Mouse (Mus musculus) left cerebral cortex, adult 9 months (tissue): ENCODE data around the gene Pcp4l1.
A peak's percentile ranks its signal among the peaks of the same experiment; 100 is the strongest.

Experiments used
- DNase-seq, 2 experiments: peaks; one replicate each; pipeline ENCODE4 v3.0.0; 2022; ENCODE audit warnings: low spot score in 2 of 2

Gene Pcp4l1

GRCm38 (mm10) chr1:171221281-171222193 lies 25.5 kb upstream of the Pcp4l1 start:
- peak in 1 of 2 experiments; percentile 14 for DNase-seq

GRCm38 (mm10) chr1:171220871-171221270 lies 24.8 kb upstream of the Pcp4l1 start:
- peak; percentile 65 to 90 for DNase-seq

- no peak for DNase-seq
Observed at GRCm38 (mm10) chr1:171216241-171216955, 20.3 kb upstream of the Pcp4l1 start.

- no peak for DNase-seq
Observed at GRCm38 (mm10) chr1:171213801-171214496, 17.9 kb upstream of the Pcp4l1 start, which contains the start of gene Nr1i3. Nr1i3 (plus strand) TSS chr1:171213970.

GRCm38 (mm10) chr1:171212854-171213253 lies 16.8 kb upstream of the Pcp4l1 start:
- no peak for DNase-seq

GRCm38 (mm10) chr1:171209409-171209808 lies 13.3 kb upstream of the Pcp4l1 start:
- DNase-seq: no peak

GRCm38 (mm10) chr1:171205704-171206493 lies 9.8 kb upstream of the Pcp4l1 start:
- DNase-seq: no peak

- no peak for DNase-seq
Observed at GRCm38 (mm10) chr1:171204249-171204644, 8.2 kb upstream of the Pcp4l1 start.

- no peak for DNase-seq
Observed at GRCm38 (mm10) chr1:171203471-171204248, 7.6 kb upstream of the Pcp4l1 start.

- DNase-seq: no peak
Observed at GRCm38 (mm10) chr1:171200769-171201168, 4.7 kb upstream of the Pcp4l1 start.

- DNase-seq: no peak
Observed at GRCm38 (mm10) chr1:171199532-171199931, 3.5 kb upstream of the Pcp4l1 start.

GRCm38 (mm10) chr1:171195046-171195822 lies 834 bp downstream of the Pcp4l1 start:
- DNase-seq: no peak

GRCm38 (mm10) chr1:171193911-171194830 lies 1.9 kb downstream of the Pcp4l1 start:
- DNase-seq: no peak

- no peak for DNase-seq
Observed at GRCm38 (mm10) chr1:171193093-171193840, 2.8 kb downstream of the Pcp4l1 start.

GRCm38 (mm10) chr1:171192283-171192682 lies 3.8 kb downstream of the Pcp4l1 start:
- DNase-seq: no peak

- no peak for DNase-seq
Observed at GRCm38 (mm10) chr1:171190832-171191231, 5.2 kb downstream of the Pcp4l1 start.

GRCm38 (mm10) chr1:171189476-171190114 lies 6.5 kb downstream of the Pcp4l1 start:
- DNase-seq: peak in 1 of 2 experiments; percentile 52
